Mouse (Mus musculus) heart, postnatal 10 days (tissue): Measurements from ENCODE around the gene Adarb2. TPM values are rescaled to one million over a fixed set of nuclear protein-coding genes. Genes with fewer than 3 reads are reported as not detected.

ENCODE experiments used
- DNase-seq, 2 experiments: peaks; one replicate each; pipeline ENCODE4 v3.0.0; 2021
- intact Hi-C: fragments of 180-260 bp; cut with DNase I; formaldehyde crosslinking; loops from one replicate; pipeline ENCODE4 v1.15.1; 2025
- total RNA-seq, 2 experiments: library from RNA; stranded (reverse); gene quantifications; 2 replicates each; pipeline ENCODE4 v1.2.3; 2021

Adarb2 gene
- total RNA-seq, 2 experiments from 2014 or later: not detected

GRCm38 (mm10) chr13:8366087-8366486 is 163.4 kb downstream of the Adarb2 start:
- no peak for DNase-seq
- intact Hi-C loops: no loop called here

- intact Hi-C loops: no loop called here
- no peak for DNase-seq
Measured at GRCm38 (mm10) chr13:8369868-8370387, 167.3 kb downstream of the Adarb2 start.

- DNase-seq: no peak
- intact Hi-C loops: no loop called here
Measured at GRCm38 (mm10) chr13:8388541-8388940, 185.9 kb downstream of the Adarb2 start.

- intact Hi-C loops: no loop called here
- DNase-seq: no peak
Measured at GRCm38 (mm10) chr13:8400265-8401041, 197.8 kb downstream of the Adarb2 start.

- intact Hi-C loops: no loop called here
Measured at GRCm38 (mm10) chr13:8402324-8402873, 199.7 kb downstream of the Adarb2 start.

GRCm38 (mm10) chr13:8406020-8406419 is 203.4 kb downstream of the Adarb2 start:
- DNase-seq: no peak
- intact Hi-C loops: no loop called here

More at GRCm38 (mm10) chr13:8402324-8402873, 199.7 kb downstream of the Adarb2 start:
- no peak for DNase-seq

GRCm38 (mm10) chr13:8410353-8411318 is 208.0 kb downstream of the Adarb2 start:
- no peak for DNase-seq
- intact Hi-C loops: no loop called here

GRCm38 (mm10) chr13:8424019-8424719 is 221.5 kb downstream of the Adarb2 start:
- intact Hi-C loops: no loop called here

GRCm38 (mm10) chr13:8439188-8439835 is 236.6 kb downstream of the Adarb2 start:
- no peak for DNase-seq
- intact Hi-C loops: no loop called here

More at GRCm38 (mm10) chr13:8424019-8424719, 221.5 kb downstream of the Adarb2 start:
- DNase-seq: no peak

- no peak for DNase-seq
- intact Hi-C loops: no loop called here
Measured at GRCm38 (mm10) chr13:8445415-8445814, 242.7 kb downstream of the Adarb2 start.

- intact Hi-C loops: no loop called here
Measured at GRCm38 (mm10) chr13:8448192-8448879, 245.7 kb downstream of the Adarb2 start.

GRCm38 (mm10) chr13:8451581-8451980 is 248.9 kb downstream of the Adarb2 start:
- no peak for DNase-seq
- intact Hi-C loops: no loop called here

More at GRCm38 (mm10) chr13:8448192-8448879, 245.7 kb downstream of the Adarb2 start:
- DNase-seq: no peak

GRCm38 (mm10) chr13:8456886-8457285 is 254.2 kb downstream of the Adarb2 start:
- DNase-seq: no peak
- intact Hi-C loops: no loop called here

- intact Hi-C loops: no loop called here
- DNase-seq: no peak
Measured at GRCm38 (mm10) chr13:8457831-8458230, 255.2 kb downstream of the Adarb2 start.

- DNase-seq: no peak
- intact Hi-C loops: no loop called here
Measured at GRCm38 (mm10) chr13:8467591-8468366, 265.1 kb downstream of the Adarb2 start.

- no peak for DNase-seq
- intact Hi-C loops: no loop called here
Measured at GRCm38 (mm10) chr13:8476237-8476636, 273.6 kb downstream of the Adarb2 start.

GRCm38 (mm10) chr13:8478731-8479130 is 276.1 kb downstream of the Adarb2 start:
- DNase-seq: no peak
- intact Hi-C loops: no loop called here

- DNase-seq: no peak
- intact Hi-C loops: no loop called here
Measured at GRCm38 (mm10) chr13:8479970-8480369, 277.3 kb downstream of the Adarb2 start.
